Mouse (Mus musculus): Measurements from ENCODE around the gene Setd5. TPM values are rescaled to one million over a fixed set of nuclear protein-coding genes. Genes with fewer than 3 reads are reported as not detected.

The Setd5 gene
- polyA plus RNA-seq, 1 experiment, result 15.2 TPM

DNA sequence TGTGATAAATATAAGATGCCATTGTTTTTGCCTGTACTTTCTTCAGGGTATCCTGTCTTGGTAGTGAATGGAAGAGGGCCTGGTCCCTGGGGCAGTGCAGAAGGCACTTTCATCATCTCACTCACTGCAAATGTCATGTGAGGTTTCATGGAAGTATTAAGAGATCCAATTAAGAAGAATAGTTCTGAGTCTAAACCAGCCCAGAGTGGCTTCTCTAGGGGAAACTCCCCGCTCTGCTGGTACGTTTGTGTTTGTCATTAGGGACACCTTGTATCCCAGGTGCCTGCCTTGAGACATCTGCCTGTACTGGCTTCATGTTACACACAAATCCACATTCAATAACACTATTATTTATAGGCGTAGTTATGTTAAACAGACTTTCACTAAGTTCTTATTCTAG lies 32.2 kb downstream of the Setd5 start:
- Histone ChIP-seq H3K9me3 (no peaks in the 10 kb centered on the region), H3K27me3 (replicated peaks) (no peaks in the 10 kb centered on the region), H3K4me3 (replicated peaks) (no peak overlapping the region), H3K4me1 (peaks cover 11% of the 10 kb centered on the region; the same call in 1 of the 2 replicates), H3K36me3 (replicated peaks; ENCODE audit: low read length) (peaks cover 97% of the 10 kb centered on the region)
- TF ChIP-seq FLI1 (IDR thresholded peaks at IDR 0.05; ENCODE audit: low read length), result no peak
- no peak for TF ChIP-seq GATA1 (IDR thresholded peaks at IDR 0.05; ENCODE audit: borderline replicate concordance, low read length)

DNA sequence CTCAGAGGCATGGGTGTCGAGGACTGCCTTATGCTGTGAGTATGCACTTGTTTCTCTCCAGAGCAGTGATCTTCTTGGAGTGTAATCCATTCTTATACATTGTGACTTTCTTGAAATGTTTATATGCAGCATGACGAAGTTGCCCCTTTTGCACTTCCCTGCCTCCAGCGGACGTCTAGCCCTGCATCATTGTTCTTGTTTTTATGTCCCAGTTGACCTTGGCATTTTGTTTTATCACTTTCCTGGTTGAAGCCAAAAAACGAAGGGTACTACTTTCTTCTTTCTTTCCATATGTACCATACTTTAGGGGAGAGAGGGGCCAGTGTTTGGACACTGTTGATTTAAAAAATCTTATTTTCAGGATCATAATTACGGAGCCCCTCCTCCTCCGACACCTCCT lies 32.8 kb downstream of the Setd5 start:
- no peaks in the 10 kb centered on the region for H3K27me3 ChIP-seq (replicated peaks)
- H3K9me3 ChIP-seq, result no peaks in the 10 kb centered on the region
- peaks cover 6% of the 10 kb centered on the region; the same call in 1 of the 2 replicates for H3K4me1 ChIP-seq
- TF ChIP-seq FLI1 (IDR thresholded peaks at IDR 0.05; ENCODE audit: low read length), result no peak
- TF ChIP-seq GATA1 (IDR thresholded peaks at IDR 0.05; ENCODE audit: borderline replicate concordance, low read length), result no peak
- no peak overlapping the region for H3K4me3 ChIP-seq (replicated peaks)
- peaks cover 97% of the 10 kb centered on the region for H3K36me3 ChIP-seq (replicated peaks; ENCODE audit: low read length)

DNA sequence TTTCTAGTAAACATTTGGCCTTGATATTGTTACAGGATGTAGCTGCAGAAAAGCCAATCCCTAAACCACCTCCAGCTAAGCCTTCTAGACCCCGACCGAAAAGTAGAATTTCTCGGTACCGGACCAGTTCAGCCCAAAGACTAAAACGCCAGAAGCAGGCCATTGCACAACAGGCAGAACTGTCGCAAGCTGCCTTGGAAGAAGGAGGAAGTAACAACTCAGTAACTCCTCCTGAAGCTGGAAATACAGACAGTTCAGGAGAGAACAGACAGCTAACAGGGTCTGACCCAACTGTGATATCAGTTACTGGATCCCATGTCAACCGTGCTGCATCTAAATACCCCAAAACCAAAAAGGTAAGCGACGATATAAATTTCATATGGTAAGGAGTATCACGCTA lies 43.6 kb downstream of the Setd5 start:
- Histone ChIP-seq H3K4me1 (peaks cover 16% of the 10 kb centered on the region), H3K36me3 (replicated peaks; ENCODE audit: low read length) (peaks cover 99% of the 10 kb centered on the region), H3K4me3 (replicated peaks) (no peak overlapping the region), H3K9me3 (no peaks in the 10 kb centered on the region), H3K27me3 (replicated peaks) (no peaks in the 10 kb centered on the region)
- TF ChIP-seq FLI1 (IDR thresholded peaks at IDR 0.05; ENCODE audit: low read length) (no peak), GATA1 (IDR thresholded peaks at IDR 0.05; ENCODE audit: borderline replicate concordance, low read length) (no peak)

DNA sequence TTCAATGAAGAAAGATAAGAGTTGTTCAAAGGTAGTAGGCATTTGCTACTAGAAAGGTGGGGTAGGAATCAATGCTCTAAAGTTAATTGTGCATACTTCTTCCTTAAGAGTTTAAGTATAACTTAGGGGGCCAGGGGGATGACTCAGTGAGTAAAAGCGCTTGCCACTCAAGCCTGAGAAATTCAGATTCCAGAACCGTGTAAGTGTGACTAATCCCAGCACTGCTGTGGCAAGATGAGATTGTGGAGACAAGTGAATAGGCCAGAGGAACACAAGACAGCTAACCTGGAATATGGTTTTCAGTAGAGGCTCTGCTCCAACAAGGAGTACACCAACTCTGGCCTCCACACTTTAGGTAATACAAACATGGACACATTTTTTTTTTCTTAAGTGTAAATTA lies 56.2 kb downstream of the Setd5 start:
- Histone ChIP-seq H3K9me3 (no peaks in the 10 kb centered on the region), H3K36me3 (replicated peaks; ENCODE audit: low read length) (peaks cover 97% of the 10 kb centered on the region), H3K27me3 (replicated peaks) (no peaks in the 10 kb centered on the region), H3K4me3 (replicated peaks) (no peak overlapping the region), H3K4me1 (peaks cover 6% of the 10 kb centered on the region)
- TF ChIP-seq FLI1 (IDR thresholded peaks at IDR 0.05; ENCODE audit: low read length), result no peak

DNA sequence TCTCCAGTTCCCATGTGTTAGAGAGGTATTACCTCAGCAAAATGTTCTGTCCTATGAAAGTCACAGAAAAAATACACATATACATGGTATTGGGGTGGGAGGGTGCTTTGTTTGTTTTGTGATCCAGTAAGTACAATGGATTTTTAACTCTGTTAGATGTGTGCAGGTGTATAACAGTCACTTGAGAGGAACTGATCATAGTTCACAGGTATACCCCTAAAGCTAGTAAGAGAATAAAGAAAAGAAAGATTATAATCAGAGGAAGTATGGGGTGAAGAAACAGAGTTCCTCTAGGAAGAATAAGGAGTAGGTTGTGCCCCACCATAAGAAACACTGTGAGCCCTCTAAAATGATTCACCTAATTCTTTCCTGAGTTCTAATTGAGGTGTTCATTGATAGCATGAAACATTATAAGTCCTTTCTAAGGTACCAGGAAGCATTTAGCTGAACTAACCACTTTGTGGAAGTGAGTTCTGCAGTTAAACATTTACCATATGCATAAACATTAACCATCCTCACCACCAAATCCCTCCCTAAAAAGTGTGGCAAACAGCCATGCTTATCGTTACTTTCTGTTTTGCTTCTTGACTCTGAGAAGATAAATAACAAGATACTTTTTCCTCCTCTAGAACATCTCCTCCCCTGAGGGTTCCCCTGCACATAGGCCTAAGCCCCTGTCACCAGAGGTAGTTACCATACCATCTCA lies 64.4 kb downstream of the Setd5 start:
- Histone ChIP-seq H3K4me3 (replicated peaks) (no peak overlapping the region), H3K9me3 (no peaks in the 10 kb centered on the region), H3K4me1 (peaks cover 54% of the 10 kb centered on the region), H3K36me3 (replicated peaks; ENCODE audit: low read length) (peaks cover 98% of the 10 kb centered on the region), H3K27me3 (replicated peaks) (no peaks in the 10 kb centered on the region)
- TF ChIP-seq FLI1 (IDR thresholded peaks at IDR 0.05; ENCODE audit: low read length), result no peak
- no peak for TF ChIP-seq GATA1 (IDR thresholded peaks at IDR 0.05; ENCODE audit: borderline replicate concordance, low read length)

DNA sequence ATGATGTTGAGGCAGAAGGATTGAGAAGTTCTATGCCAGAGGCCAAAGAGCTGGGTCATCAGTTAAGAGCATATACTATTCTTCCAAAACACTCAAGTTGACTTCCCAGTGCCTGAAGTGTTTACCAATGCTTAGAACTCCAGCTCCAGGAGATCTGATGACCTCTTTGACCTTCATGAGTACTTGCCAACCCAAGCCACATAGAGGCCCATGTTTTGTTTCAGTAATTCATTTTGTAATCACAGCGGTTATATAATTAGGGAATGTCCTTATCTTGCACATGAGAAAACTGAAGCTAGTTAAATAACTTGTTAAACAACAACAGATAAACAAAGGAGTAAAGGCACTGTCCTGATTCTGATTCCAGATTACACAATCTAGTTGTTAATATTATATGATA lies 67.6 kb downstream of the Setd5 start:
- H3K9me3 ChIP-seq, result no peaks in the 10 kb centered on the region
- H3K4me1 ChIP-seq, result peaks cover 37% of the 10 kb centered on the region
- TF ChIP-seq FLI1 (IDR thresholded peaks at IDR 0.05; ENCODE audit: low read length) (no peak), GATA1 (IDR thresholded peaks at IDR 0.05; ENCODE audit: borderline replicate concordance, low read length) (no peak)
- no peaks in the 10 kb centered on the region for H3K27me3 ChIP-seq (replicated peaks)
- H3K4me3 ChIP-seq (replicated peaks), result no peak overlapping the region
- H3K36me3 ChIP-seq (replicated peaks; ENCODE audit: low read length), result peaks cover 98% of the 10 kb centered on the region

DNA sequence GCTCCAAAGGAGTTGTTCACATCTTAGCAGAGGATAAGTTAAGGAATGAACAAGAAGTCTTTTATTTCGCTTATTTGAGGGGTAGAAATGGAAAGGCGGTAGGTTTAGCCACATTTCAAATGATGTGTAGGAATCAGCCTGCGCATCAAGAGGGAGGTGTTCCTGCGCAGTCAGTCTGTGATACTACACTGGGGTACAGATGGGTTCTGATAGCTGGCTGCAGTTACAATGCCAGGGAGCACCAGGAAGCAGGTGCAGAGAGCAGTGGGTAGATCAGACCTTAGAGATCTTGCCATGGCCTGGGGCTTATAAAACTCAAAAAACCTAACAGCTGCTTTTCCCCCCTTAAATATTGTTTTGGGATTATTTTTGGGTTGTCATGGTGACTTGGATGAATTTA lies 68.1 kb downstream of the Setd5 start:
- H3K36me3 ChIP-seq (replicated peaks; ENCODE audit: low read length), result peaks cover 98% of the 10 kb centered on the region
- H3K4me1 ChIP-seq, result peaks cover 35% of the 10 kb centered on the region
- no peak for TF ChIP-seq FLI1 (IDR thresholded peaks at IDR 0.05; ENCODE audit: low read length)
- TF ChIP-seq GATA1 (IDR thresholded peaks at IDR 0.05; ENCODE audit: borderline replicate concordance, low read length), result no peak

DNA sequence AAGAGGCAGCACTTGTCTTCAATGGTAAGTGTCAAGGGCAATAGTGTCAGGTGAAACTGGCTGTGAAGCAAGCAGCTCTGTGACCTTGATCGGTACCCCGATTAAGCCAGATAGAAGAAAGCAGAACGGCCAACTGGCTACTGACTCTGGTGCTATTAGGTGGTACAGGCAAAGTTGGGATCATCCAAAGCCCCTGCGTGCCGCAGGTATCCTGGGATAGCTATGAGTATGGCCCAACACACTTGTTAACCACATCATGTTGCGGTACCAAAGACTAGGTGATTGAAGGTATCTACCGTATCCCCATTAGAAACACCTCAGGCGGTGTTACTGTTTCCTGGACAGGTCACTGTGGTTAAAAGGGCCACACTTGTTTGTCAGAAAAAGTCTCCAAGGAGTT lies 76.9 kb downstream of the Setd5 start:
- Histone ChIP-seq H3K4me3 (replicated peaks) (no peak overlapping the region), H3K9me3 (no peaks in the 10 kb centered on the region), H3K4me1 (no peaks in the 10 kb centered on the region), H3K36me3 (replicated peaks; ENCODE audit: low read length) (peaks cover 99% of the 10 kb centered on the region), H3K27me3 (replicated peaks) (no peaks in the 10 kb centered on the region)
- no peak for TF ChIP-seq FLI1 (IDR thresholded peaks at IDR 0.05; ENCODE audit: low read length)
- TF ChIP-seq GATA1 (IDR thresholded peaks at IDR 0.05; ENCODE audit: borderline replicate concordance, low read length), result no peak

More for the DNA sequence above, 68.1 kb downstream of the Setd5 start:
- no peaks in the 10 kb centered on the region for H3K27me3 ChIP-seq (replicated peaks)
- no peaks in the 10 kb centered on the region for H3K9me3 ChIP-seq
- no peak overlapping the region for H3K4me3 ChIP-seq (replicated peaks)

DNA sequence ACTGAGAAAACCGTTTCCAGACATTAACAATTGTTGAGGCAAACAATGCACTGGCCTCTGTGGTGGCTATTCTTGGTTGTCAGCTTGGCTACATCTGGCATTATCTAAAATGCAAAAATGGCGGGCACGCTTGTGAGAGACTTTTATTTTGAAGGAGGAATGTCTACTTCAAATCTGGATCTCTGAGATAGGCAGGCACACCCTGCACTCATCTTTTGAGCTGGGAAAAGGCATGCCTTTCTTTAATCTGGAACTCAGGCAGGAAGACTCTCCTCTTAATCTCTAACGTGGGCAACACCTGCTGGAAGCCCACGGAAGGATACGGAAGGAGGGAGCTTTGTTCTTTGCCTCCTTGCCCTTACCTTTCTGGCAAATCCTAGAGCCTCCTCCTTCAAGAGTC lies 77.7 kb downstream of the Setd5 start:
- H3K27me3 ChIP-seq (replicated peaks), result no peaks in the 10 kb centered on the region
- no peak for TF ChIP-seq GATA1 (IDR thresholded peaks at IDR 0.05; ENCODE audit: borderline replicate concordance, low read length)
- peaks cover 99% of the 10 kb centered on the region for H3K36me3 ChIP-seq (replicated peaks; ENCODE audit: low read length)
- no peak overlapping the region for H3K4me3 ChIP-seq (replicated peaks)
- H3K4me1 ChIP-seq, result no peaks in the 10 kb centered on the region
- H3K9me3 ChIP-seq, result no peaks in the 10 kb centered on the region

DNA sequence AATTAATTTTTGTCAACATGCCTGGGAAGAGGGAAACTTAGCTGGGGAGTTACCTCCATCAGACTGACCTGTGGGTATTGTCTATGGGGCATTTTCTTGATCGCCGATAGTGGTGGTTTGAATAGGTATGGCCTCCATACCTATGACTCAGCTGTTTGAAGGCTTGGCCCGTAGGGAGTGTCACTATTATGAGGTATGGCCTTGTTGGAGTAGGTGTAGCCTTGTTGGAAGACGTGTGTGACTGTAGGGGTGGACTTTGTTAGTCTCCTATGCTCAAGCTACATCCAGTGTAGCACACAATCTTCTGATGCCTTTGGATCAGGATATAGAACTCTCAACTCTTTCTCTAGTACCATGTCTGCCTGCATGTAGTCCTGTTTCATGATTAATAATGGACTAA lies 78.9 kb downstream of the Setd5 start:
- no peaks in the 10 kb centered on the region for H3K27me3 ChIP-seq (replicated peaks)
- H3K9me3 ChIP-seq, result no peaks in the 10 kb centered on the region
- H3K36me3 ChIP-seq (replicated peaks; ENCODE audit: low read length), result peaks cover 95% of the 10 kb centered on the region
- no peak overlapping the region for H3K4me3 ChIP-seq (replicated peaks)
- no peaks in the 10 kb centered on the region for H3K4me1 ChIP-seq
- TF ChIP-seq GATA1 (IDR thresholded peaks at IDR 0.05; ENCODE audit: borderline replicate concordance, low read length) (no peak), FLI1 (IDR thresholded peaks at IDR 0.05; ENCODE audit: low read length) (no peak)
